Mouse (Mus musculus): ENCODE data around the gene Olfr318. TPM values are rescaled to one million over a fixed set of nuclear protein-coding genes. Genes with fewer than 3 reads are reported as not detected.
"Not testable (repeated sequence)": the region's sequence is repeated elsewhere in the genome, so short reads cannot be mapped to it uniquely, and the experiment has no call there.

The Olfr318 gene
- polyA plus RNA-seq (2014; fragmentation: Nextera tagmentation; extraction: Ambion mirVana), result not detected in 2 replicates

DNA sequence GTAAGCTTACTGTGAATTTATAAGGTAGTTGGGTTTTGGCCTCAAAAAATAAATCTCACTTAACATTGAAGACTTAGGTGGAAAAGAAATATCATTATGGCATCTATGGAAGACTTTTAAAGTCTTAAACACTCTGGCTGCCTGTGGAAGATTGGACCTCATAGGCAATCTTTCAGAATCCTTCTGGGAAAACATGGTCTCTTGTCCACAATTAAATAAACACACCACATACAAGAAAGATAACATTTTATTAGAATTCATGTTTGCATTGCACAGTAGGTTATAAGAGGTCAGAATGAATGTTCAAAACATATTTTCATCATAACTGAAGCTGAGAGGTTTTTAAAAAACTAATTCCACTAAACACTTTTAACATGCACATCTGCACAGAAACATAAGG is at the start of gene Olfr318:
Olfr318 (minus strand) TSS at position 101 of the 400 bp plus-strand sequence.
- no peak within 1 kb of the TSS for H3K4me3 ChIP-seq (replicated peaks; ENCODE audit: low read length)
- no peaks in the 10 kb centered on the region for H3K27me3 ChIP-seq (ENCODE audit: control insufficient read depth, insufficient read depth, low read length)
- H3K4me2 ChIP-seq (replicated peaks), result no peak within 1 kb of the TSS
- H3K4me1 ChIP-seq (replicated peaks; ENCODE audit: control insufficient read depth, insufficient read depth, low read length), result no peaks in the 10 kb centered on the region
- no peaks in the 10 kb centered on the region for H3K36me3 ChIP-seq (replicated peaks; ENCODE audit: control insufficient read depth, insufficient read depth)
- H3K9me3 ChIP-seq (ENCODE audit: control insufficient read depth, low read length), result no peaks in the 10 kb centered on the region
- ATAC-seq (ENCODE audit: low FRiP score), result no peak
- no peak within 1 kb of the TSS for H3K9ac ChIP-seq
- H3K27ac ChIP-seq, result no peak within 1 kb of the TSS
- DNase-seq (ENCODE audit: low spot score), result no peak

DNA sequence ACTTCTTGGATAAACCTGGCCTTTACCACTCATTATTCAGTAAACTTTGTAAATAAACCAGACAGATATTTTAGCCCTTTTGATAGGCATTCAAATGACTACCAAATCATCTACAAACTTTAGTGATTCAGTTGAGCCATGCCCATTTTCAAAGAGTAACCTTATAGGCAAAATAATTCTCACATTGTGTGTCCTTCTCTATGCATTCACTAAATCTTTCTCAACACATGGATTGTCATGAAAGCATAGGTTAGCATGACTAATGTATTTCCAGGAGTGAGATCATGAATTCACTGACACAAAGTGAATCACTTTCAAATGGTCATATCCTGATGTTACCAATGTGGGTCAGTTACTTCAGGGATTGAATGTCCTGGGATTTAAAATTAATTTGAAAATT is 49.1 kb upstream of the Olfr318 start, which contains the start of gene Olfr315:
Olfr315 (plus strand) TSS at position 301 of the 400 bp plus-strand sequence.
- ATAC-seq (ENCODE audit: low FRiP score), result no peak
- no peak within 1 kb of the TSS for H3K27ac ChIP-seq
- DNase-seq (ENCODE audit: low spot score), result no peak
- no peaks in the 10 kb centered on the region for H3K9me3 ChIP-seq (ENCODE audit: control insufficient read depth, low read length)
- H3K4me3 ChIP-seq (replicated peaks; ENCODE audit: low read length), result no peak within 1 kb of the TSS
- H3K36me3 ChIP-seq (replicated peaks; ENCODE audit: control insufficient read depth, insufficient read depth), result no peaks in the 10 kb centered on the region
- H3K4me1 ChIP-seq (replicated peaks; ENCODE audit: control insufficient read depth, insufficient read depth, low read length), result no peaks in the 10 kb centered on the region
- H3K27me3 ChIP-seq (ENCODE audit: control insufficient read depth, insufficient read depth, low read length), result no peaks in the 10 kb centered on the region
- no peak within 1 kb of the TSS for H3K4me2 ChIP-seq (replicated peaks)
- no peak within 1 kb of the TSS for H3K9ac ChIP-seq

DNA sequence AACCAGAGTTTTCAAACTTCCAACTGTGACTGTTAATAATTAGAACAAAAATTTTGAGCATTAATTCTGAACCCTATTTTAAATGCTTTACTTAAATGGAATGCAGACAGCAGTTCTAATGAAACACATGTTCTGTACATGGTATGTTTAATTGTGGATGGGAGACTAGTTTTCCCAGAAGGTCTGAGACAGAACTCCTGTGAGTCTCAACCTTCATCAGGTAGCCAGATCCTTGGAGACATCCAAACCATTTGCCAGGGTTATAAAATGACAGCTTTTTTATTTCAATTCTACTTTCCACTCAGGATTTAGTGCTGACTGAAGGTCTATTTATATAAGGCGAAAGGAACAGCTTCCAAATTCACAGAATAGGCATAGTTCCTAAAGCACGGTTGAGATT is 28.6 kb upstream of the Olfr318 start, which contains the start of gene Olfr316:
Olfr316 (plus strand) TSS at position 301 of the 400 bp plus-strand sequence.
- Histone ChIP-seq H3K27ac (no peak within 1 kb of the TSS), H3K4me1 (replicated peaks; ENCODE audit: control insufficient read depth, insufficient read depth, low read length) (no peaks in the 10 kb centered on the region), H3K4me3 (replicated peaks; ENCODE audit: low read length) (no peak within 1 kb of the TSS), H3K9ac (no peak within 1 kb of the TSS), H3K27me3 (ENCODE audit: control insufficient read depth, insufficient read depth, low read length) (no peaks in the 10 kb centered on the region), H3K4me2 (replicated peaks) (no peak within 1 kb of the TSS), H3K36me3 (replicated peaks; ENCODE audit: control insufficient read depth, insufficient read depth) (no peaks in the 10 kb centered on the region), H3K9me3 (ENCODE audit: control insufficient read depth, low read length) (no peaks in the 10 kb centered on the region)
- ATAC-seq (ENCODE audit: low FRiP score) (no peak), DNase-seq (ENCODE audit: low spot score) (peak; percentile 7)
- WGBS, result 93% methylated on average over 2 of the region's 2 CpGs

DNA sequence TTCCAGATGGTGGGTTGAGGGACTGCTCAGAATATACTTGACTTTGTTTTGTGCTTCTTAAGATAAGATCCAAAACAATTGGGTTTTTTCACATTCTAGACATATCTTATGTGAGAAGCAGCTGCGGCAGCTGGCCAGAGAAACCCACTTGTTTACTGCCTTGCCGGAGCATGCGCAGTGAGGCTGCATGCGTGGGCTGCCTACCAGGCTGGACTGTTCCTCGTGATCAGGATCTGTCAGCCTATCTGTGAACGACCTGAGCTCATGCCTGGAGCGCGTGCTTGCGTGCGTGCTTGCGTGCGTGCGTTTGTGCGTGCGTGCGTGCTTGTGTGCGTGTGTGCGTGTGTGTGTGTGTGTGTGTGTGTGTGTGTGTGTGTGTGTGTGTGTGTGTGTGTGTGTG is 27.3 kb upstream of the Olfr318 start:
- 88% methylated on average over 18 of the region's 18 CpGs for WGBS
- not testable (repeated sequence) for H3K4me1 ChIP-seq (replicated peaks; ENCODE audit: control insufficient read depth, insufficient read depth, low read length); H3K27ac ChIP-seq; DNase-seq (ENCODE audit: low spot score); H3K36me3 ChIP-seq (replicated peaks; ENCODE audit: control insufficient read depth, insufficient read depth); ATAC-seq (ENCODE audit: low FRiP score); H3K9ac ChIP-seq; H3K27me3 ChIP-seq (ENCODE audit: control insufficient read depth, insufficient read depth, low read length); H3K4me3 ChIP-seq (replicated peaks; ENCODE audit: low read length); H3K4me2 ChIP-seq (replicated peaks); H3K9me3 ChIP-seq (ENCODE audit: control insufficient read depth, low read length)

GRCm38 (mm10) chr11:58738792-58739262 is 15.0 kb upstream of the Olfr318 start, which contains the start of gene Olfr317:
Gene Olfr317, minus strand, starts transcription at chr11:58739212.
- no peaks in the 10 kb centered on the region for H3K4me1 ChIP-seq (replicated peaks; ENCODE audit: control insufficient read depth, insufficient read depth, low read length)
- WGBS, result 87% methylated on average over 4 of the region's 4 CpGs
- H3K4me3 ChIP-seq (replicated peaks; ENCODE audit: low read length), result no peak within 1 kb of the TSS
- H3K27me3 ChIP-seq (ENCODE audit: control insufficient read depth, insufficient read depth, low read length), result no peaks in the 10 kb centered on the region
- no peak for ATAC-seq (ENCODE audit: low FRiP score)
- H3K9ac ChIP-seq, result no peak within 1 kb of the TSS
- no peak for DNase-seq (ENCODE audit: low spot score)
- no peaks in the 10 kb centered on the region for H3K9me3 ChIP-seq (ENCODE audit: control insufficient read depth, low read length)
- no peaks in the 10 kb centered on the region for H3K36me3 ChIP-seq (replicated peaks; ENCODE audit: control insufficient read depth, insufficient read depth)
- H3K27ac ChIP-seq, result no peak within 1 kb of the TSS
- no peak within 1 kb of the TSS for H3K4me2 ChIP-seq (replicated peaks)

DNA sequence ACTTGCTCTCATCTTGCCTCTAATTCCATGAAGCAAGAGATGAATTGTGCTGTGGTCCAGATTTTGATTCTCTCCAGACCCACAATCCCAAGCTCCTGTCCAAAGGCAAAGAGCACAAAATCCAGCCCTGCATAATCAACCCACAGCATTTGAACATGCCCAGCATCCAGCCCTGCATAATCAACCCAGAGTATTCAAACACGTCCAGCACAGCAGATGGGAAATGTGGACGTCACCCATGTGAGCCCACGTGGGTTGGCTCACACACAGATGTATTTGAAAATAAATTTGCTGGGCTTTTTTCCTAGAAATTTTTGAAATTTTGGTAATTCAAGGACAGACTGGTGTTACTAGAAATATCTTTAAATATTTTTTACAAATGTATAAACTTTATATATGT is 9.6 kb upstream of the Olfr318 start:
- H3K36me3 ChIP-seq (replicated peaks; ENCODE audit: control insufficient read depth, insufficient read depth), result no peaks in the 10 kb centered on the region
- H3K4me3 ChIP-seq (replicated peaks; ENCODE audit: low read length), result no peak overlapping the region
- H3K4me1 ChIP-seq (replicated peaks; ENCODE audit: control insufficient read depth, insufficient read depth, low read length), result no peaks in the 10 kb centered on the region
- 44% methylated on average over 3 of the region's 3 CpGs for WGBS
- DNase-seq (ENCODE audit: low spot score), result peak; percentile 26
- no peak overlapping the region for H3K9ac ChIP-seq
- H3K4me2 ChIP-seq (replicated peaks), result no peak overlapping the region
- H3K27me3 ChIP-seq (ENCODE audit: control insufficient read depth, insufficient read depth, low read length), result no peaks in the 10 kb centered on the region
- no peaks in the 10 kb centered on the region for H3K9me3 ChIP-seq (ENCODE audit: control insufficient read depth, low read length)
- ATAC-seq (ENCODE audit: low FRiP score), result no peak
- no peak overlapping the region for H3K27ac ChIP-seq

DNA sequence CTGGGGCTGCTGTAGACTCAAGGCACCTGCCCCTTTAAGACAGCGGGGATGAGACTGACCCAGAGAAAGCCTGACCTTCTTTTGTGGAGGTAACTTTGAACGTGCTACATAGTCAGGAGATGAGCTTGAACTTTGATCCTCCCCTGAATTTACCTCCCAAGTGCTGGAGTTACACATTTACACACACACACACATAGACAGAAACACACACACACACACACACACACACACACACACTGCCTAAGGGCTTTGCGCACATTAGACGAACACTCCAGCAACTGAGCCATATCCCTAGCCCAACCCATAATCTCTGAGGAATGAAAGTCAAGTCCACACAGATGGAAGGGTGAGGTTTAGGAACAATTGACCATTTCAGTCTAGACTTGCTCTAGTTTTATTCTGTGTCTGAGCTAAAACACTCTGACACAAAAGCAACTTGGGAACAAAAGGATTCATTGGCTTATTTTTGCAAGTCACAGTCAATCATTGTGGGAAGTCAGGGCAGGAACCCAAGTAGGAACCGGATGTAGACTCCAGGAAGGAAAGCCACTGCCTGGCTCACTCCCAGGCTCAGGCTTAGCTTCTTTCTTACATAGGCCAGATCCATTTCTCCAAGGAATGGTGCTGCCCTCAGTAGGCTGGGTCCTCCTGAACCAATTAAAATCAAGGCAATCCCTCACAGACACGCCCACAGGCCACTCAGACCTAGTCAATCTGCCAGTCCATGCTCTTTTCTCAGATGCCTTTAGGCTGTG is 4.3 kb upstream of the Olfr318 start:
- not testable (repeated sequence) for H3K9ac ChIP-seq; H3K27ac ChIP-seq; H3K27me3 ChIP-seq (ENCODE audit: control insufficient read depth, insufficient read depth, low read length); H3K4me3 ChIP-seq (replicated peaks; ENCODE audit: low read length); DNase-seq (ENCODE audit: low spot score); H3K9me3 ChIP-seq (ENCODE audit: control insufficient read depth, low read length); H3K36me3 ChIP-seq (replicated peaks; ENCODE audit: control insufficient read depth, insufficient read depth); H3K4me1 ChIP-seq (replicated peaks; ENCODE audit: control insufficient read depth, insufficient read depth, low read length); ATAC-seq (ENCODE audit: low FRiP score); H3K4me2 ChIP-seq (replicated peaks)
- 84% methylated on average over 6 of the region's 6 CpGs for WGBS

DNA sequence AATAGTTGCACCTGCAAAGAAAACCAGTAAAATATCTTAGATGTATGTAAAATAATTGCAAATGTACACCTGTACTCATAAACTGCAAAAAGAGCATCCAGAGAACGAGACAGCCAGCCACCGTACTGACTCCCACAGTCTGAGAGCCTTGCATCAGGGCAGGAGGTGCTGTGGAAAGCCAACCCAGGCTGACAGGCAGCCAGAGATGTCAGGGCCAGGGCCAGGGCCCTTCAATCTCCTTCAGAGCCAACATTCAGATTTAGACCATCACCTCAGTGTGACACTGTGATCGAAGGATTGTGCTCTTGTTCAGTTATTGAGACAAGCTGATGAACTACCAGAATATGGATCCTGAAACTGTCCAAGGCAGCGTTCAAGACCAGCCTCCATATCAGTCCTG is 4.1 kb downstream of the Olfr318 start:
- WGBS, result 86% methylated on average over 4 of the region's 4 CpGs
- no peak for ATAC-seq (ENCODE audit: low FRiP score)

GRCm38 (mm10) chr11:58717723-58718122 is 6.1 kb downstream of the Olfr318 start:
- H3K9me3 ChIP-seq (ENCODE audit: control insufficient read depth, low read length); H3K4me1 ChIP-seq (replicated peaks; ENCODE audit: control insufficient read depth, insufficient read depth, low read length); H3K9ac ChIP-seq; H3K27ac ChIP-seq; H3K36me3 ChIP-seq (replicated peaks; ENCODE audit: control insufficient read depth, insufficient read depth); H3K27me3 ChIP-seq (ENCODE audit: control insufficient read depth, insufficient read depth, low read length); DNase-seq (ENCODE audit: low spot score); H3K4me3 ChIP-seq (replicated peaks; ENCODE audit: low read length); H3K4me2 ChIP-seq (replicated peaks); ATAC-seq (ENCODE audit: low FRiP score): not testable (repeated sequence)
- WGBS, result 83% methylated on average over 6 of the region's 7 CpGs

More for the DNA sequence above, 4.1 kb downstream of the Olfr318 start:
- Histone ChIP-seq H3K27me3 (ENCODE audit: control insufficient read depth, insufficient read depth, low read length) (no peaks in the 10 kb centered on the region), H3K27ac (no peak overlapping the region), H3K4me2 (replicated peaks) (no peak overlapping the region), H3K9ac (no peak overlapping the region), H3K36me3 (replicated peaks; ENCODE audit: control insufficient read depth, insufficient read depth) (no peaks in the 10 kb centered on the region), H3K4me3 (replicated peaks; ENCODE audit: low read length) (no peak overlapping the region), H3K4me1 (replicated peaks; ENCODE audit: control insufficient read depth, insufficient read depth, low read length) (no peaks in the 10 kb centered on the region), H3K9me3 (ENCODE audit: control insufficient read depth, low read length) (no peaks in the 10 kb centered on the region)
- DNase-seq (ENCODE audit: low spot score), result no peak

Measured in hindbrain, embryonic 14.5 days (tissue).